Mouse (Mus musculus) naive thymus-derived CD4-positive, alpha-beta T cell, adult 2 months (primary cell): ENCODE results near the gene Lgr4.

Source experiments
- DNase-seq: peaks from one replicate; pipeline ENCODE4 v3.0.0-alpha.2; 2011; ENCODE audit warnings: low read depth

Lgr4 gene

DNA sequence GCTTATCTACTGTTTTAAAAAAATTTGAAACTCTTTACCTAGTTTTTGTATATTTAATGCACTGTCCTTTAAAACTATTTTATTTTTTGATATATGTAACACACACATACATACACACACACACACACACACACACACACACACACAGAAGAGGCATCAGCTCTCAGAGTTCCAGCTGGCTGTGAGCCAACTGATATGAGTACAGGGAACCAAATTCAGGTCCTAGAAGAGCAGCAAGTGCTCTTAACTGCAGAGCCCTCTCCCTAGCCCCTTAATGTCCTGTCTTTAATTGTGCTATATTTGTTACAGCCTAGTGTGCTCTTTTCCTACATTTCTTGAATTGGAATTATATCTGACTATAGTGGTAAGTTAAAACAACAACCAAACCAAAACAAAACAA, 61.8 kb downstream of the Lgr4 start:
- no peak for DNase-seq

GRCm38 (mm10) chr2:109983435-109983834, 66.0 kb downstream of the Lgr4 start:
- DNase-seq, result no peak

GRCm38 (mm10) chr2:109984930-109985329, 67.5 kb downstream of the Lgr4 start:
- no peak for DNase-seq

GRCm38 (mm10) chr2:109985560-109985959, 68.1 kb downstream of the Lgr4 start:
- DNase-seq, result no peak

- no peak for DNase-seq
Measured at GRCm38 (mm10) chr2:109986036-109986785, 68.8 kb downstream of the Lgr4 start.

DNA sequence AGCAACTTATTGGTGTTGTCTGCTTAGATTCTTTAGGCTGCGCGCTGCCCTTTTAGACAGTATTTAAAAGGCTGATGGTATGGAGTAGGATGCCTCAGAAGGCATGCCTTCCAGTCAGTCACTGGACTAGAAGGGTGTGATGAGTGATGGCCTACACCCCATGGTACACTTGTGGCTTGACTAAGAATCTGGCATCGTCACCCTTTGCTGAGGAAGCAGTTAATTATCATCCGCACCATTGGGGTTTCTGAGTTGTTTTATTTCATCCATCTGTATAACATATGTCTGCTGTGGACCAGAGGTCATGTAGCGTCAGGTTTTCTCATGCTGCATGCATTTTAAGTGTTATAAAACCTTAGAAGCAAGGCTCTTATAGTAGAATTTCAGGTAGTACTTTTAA, 70.5 kb downstream of the Lgr4 start:
- no peak for DNase-seq

GRCm38 (mm10) chr2:109989196-109989595, 71.7 kb downstream of the Lgr4 start:
- DNase-seq, result no peak

- DNase-seq, result no peak
Measured at GRCm38 (mm10) chr2:109989679-109990473, 72.4 kb downstream of the Lgr4 start.

- no peak for DNase-seq
Measured at GRCm38 (mm10) chr2:109991754-109992153, 74.3 kb downstream of the Lgr4 start.

- no peak for DNase-seq
Measured at GRCm38 (mm10) chr2:109992448-109993073, 75.1 kb downstream of the Lgr4 start.

GRCm38 (mm10) chr2:109993404-109993803, 76.0 kb downstream of the Lgr4 start:
- no peak for DNase-seq

GRCm38 (mm10) chr2:109995061-109995460, 77.6 kb downstream of the Lgr4 start:
- no peak for DNase-seq

DNA sequence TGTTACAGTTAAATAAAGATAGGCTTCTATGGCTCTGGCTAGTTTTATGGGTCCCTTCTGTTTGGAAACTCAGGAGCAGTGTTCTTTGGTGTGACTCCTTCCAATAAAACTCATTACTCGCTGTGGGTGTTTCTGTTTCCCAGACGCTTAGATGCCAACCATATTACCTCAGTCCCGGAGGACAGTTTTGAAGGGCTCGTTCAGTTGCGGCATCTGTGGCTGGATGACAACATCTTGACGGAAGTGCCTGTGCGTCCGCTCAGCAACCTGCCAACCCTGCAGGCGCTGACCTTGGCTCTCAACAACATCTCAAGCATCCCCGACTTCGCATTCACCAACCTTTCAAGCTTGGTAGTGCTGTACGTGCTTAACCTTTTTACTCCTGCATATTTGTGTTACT, 79.0 kb downstream of the Lgr4 start:
- DNase-seq, result no peak

- no peak for DNase-seq
Measured at GRCm38 (mm10) chr2:110004668-110005067, 87.2 kb downstream of the Lgr4 start.

DNA sequence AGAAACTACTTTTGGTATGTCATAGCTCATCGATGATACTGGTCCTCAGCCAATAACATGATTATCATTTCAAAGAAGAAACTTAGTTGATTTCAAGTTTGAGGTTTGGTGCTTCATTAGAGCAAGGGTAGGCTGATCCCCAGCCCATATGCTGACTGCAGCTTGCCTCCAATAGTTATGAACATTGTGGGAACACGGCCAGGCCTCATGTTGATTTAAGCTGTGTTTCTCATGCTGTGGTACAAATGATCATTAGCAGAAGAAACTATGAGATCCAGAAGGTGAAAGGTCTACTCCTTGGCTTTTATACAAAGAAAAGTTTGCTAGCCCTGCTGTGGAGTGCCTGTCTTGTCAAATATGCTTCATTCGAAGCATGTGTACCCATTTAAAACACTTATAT, 87.7 kb downstream of the Lgr4 start:
- no peak for DNase-seq

DNA sequence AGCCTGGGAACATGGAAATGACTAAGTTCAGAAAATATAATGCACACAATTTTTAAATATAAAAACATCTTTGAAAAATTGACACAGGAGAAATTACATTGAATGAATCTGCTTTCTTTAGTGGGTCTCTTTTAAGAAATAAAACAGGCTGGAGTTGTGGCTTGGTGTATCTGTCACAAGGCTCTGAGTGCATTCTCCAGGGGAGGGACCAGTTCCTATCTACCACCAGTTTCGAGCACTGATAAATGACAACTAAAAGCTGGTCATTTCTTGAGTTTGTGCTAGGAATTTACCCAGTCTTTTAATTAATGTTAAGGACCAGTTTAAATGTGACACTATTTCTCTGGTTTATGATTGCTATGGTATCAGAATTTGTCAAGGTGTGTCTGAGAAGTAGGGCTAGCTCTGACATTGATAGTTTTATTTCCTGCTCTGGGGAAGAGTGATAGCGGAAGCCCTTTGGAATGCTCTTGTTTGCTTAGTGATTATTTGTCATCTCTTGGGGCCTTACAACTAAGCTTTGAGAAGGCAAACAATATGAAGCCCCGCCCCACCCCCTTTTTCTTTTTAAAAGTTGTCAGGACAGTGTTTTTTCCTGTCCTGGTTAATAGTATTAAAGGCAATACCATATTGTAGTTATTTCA, 88.3 kb downstream of the Lgr4 start:
- no peak for DNase-seq

- DNase-seq, result no peak
Measured at GRCm38 (mm10) chr2:110007423-110008267, 90.2 kb downstream of the Lgr4 start.

DNA sequence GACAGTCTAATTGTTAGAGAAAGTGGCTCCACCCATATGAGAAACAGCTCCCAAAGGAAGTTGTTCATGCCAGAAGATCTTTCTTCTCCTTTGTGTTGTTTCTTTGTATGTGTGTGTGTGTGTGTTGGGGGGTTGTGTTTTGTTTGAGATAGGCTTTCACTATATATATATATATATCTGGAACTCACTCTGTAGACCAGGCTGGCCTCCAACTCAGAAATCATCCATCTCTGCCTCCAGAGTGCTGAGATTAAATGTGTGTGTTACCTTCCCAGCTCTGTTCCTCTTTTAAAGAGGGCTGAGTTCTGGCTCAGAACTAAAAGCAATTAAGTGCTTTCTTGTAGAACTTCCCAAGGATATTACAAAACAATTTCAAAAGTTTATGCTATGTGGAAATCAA, 92.0 kb downstream of the Lgr4 start:
- no peak for DNase-seq

DNA sequence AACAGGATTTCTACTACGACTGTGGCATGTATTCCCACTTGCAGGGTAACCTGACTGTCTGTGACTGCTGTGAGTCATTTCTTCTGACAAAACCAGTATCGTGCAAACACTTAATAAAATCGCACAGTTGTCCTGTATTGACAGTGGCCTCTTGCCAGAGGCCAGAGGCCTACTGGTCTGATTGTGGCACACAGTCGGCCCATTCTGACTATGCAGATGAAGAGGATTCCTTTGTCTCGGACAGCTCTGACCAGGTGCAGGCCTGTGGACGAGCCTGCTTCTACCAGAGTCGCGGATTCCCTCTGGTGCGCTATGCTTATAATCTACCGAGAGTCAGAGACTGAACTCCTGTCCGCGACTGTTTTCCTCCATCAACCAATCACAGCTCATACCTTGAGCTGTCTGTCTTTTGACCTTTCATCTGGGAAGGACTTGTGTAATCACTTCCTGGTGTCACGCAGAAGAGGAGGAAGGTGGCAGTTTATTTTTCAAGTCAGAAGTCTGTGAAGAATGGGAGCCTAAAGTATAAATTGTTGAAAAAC, 94.8 kb downstream of the Lgr4 start:
- DNase-seq, result no peak

DNA sequence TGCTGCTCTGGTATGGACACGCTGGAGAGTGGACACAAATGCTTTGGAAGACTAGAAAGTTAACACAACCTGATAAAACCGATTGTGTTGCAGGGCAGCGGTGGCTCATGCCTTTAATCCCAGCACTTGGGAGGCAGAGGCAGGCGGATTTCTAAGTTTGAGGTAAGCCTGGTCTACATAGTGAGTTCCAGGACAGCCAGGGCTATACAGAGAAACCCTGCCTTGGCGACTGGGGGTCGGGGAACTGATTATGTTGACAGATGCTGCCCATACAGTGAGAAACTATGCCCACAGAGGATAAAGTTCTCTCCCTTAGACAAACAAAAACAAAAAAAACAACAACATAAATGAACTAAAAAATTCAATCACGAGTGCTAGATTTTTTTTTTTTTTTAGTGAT, 99.6 kb downstream of the Lgr4 start:
- no peak for DNase-seq
